Mouse (Mus musculus) forebrain, embryonic 13.5 days (tissue): ENCODE measurements around the gene Egfl6. TPM values are rescaled to one million over a fixed set of nuclear protein-coding genes. Genes with fewer than 3 reads are reported as not detected.

Experiments used
- ATAC-seq: fragments of 200-750 bp; cut with Nextera tagmentation; 2 replicates; pipeline ENCODE4 v1.8.0; 2017
- H3K27ac ChIP-seq: fragments of 300-500 bp; sonication (generic); 2 replicates; pipeline ENCODE4 v1.5.1; 2015; ENCODE audit warnings: inconsistent platforms, mild to moderate bottlenecking, moderate library complexity
- H3K27me3 ChIP-seq: fragments of 300-500 bp; sonication (generic); 2 replicates; pipeline ENCODE4 v1.6.1; 2015; ENCODE audit warnings: mild to moderate bottlenecking, inconsistent platforms
- H3K36me3 ChIP-seq: fragments of 300-500 bp; sonication (generic); 2 replicates; pipeline ENCODE4 v1.6.1; 2015; ENCODE audit warnings: mild to moderate bottlenecking, inconsistent platforms; ENCODE audit not compliant: poor library complexity, severe bottlenecking
- H3K4me1 ChIP-seq: fragments of 300-500 bp; sonication (generic); 2 replicates; pipeline ENCODE4 v1.6.1; 2015; ENCODE audit warnings: inconsistent platforms
- H3K4me2 ChIP-seq: fragments of 300-500 bp; sonication (generic); 2 replicates; pipeline ENCODE4 v1.6.1; 2015; ENCODE audit warnings: inconsistent platforms, mild to moderate bottlenecking, moderate library complexity
- H3K4me3 ChIP-seq: fragments of 300-500 bp; sonication (generic); 2 replicates; pipeline ENCODE4 v1.5.1; 2015; ENCODE audit warnings: mild to moderate bottlenecking, inconsistent platforms
- H3K9ac ChIP-seq: fragments of 300-500 bp; sonication (generic); 2 replicates; pipeline ENCODE4 v1.6.1; 2015; ENCODE audit warnings: mild to moderate bottlenecking, inconsistent platforms
- H3K9me3 ChIP-seq: fragments of 300-500 bp; sonication (generic); replicated peaks from 2 replicates; pipeline ENCODE4 v1.6.1; 2016; ENCODE audit warnings: inconsistent platforms
- WGBS: fragments of 180-500 bp; shearing (Covaris S2); methylation state at CpG from one replicate; pipeline ENCODE4 v1.1.7; 2015; 5-methylcytosine and 5-hydroxymethylcytosine counted together
- polyA plus RNA-seq: library from polyadenylated mRNA; unstranded; fragments of >200 nt; fragmentation: Nextera tagmentation; extraction: Ambion mirVana; gene quantifications from 2 replicates; pipeline ENCODE4 v1.2.1, GENCODE M21; 2015

Gene Egfl6
- polyA plus RNA-seq = 1.0 and 1.4 TPM in 2 replicates

DNA sequence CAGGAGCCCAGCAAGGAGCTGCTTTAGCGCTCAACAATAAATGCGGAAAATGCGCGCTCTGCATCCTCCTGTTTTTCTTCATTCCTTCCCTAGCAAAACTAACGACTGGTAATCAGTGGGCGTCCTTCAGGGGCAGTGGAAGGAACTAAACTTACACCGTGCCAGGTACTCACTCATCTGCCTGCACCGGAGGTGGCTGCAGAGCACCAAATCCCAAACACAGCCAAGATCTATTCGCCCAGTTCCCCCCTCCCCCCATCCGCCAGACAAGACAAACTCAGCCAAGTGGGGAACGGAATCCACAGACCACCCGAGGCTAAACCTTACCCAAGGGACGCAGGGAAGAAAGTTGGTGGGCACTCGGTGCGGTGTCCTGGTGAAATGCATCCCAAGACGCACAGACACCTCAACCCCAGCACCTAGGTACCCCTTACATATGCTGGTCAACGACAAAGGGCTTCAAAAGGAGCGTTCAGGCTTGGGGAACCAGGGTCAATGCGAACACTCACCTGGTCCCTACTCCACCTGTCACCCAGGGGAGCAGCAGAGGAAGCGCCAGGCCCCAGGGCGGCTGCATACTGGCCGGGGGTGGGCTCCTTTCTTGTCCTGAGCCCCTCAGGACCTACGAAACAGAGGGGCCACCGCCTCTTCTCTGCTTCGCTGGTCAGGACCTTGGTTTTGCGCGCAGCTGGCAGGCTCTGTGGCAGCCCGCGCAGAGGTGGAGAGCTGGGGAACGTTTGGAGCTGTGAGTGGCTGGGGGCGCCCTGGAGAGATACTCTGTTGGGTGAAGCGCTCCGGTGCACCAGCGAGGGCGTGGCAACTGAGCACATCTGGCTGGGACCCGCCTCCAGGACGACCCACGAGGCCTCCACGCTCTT is at the start of gene Egfl6:
Gene Egfl6, minus strand, starts transcription at position 774 of the 878 bp plus-strand sequence.
- Histone ChIP-seq H3K36me3 (no peaks in the 10 kb centered on the region), H3K27me3 (peaks cover 35% of the 10 kb centered on the region), H3K9ac (peak within 1 kb of the TSS; percentile 40; the same call in 1 of the 2 replicates), H3K4me3 (peak within 1 kb of the TSS; percentile 38), H3K4me1 (no peaks in the 10 kb centered on the region), H3K27ac (no peak within 1 kb of the TSS), H3K4me2 (peak within 1 kb of the TSS; percentile 71), H3K9me3 (no peaks in the 10 kb centered on the region)
- 18% methylated on average over 37 of the region's 39 CpGs for WGBS
- peak; percentile 75 for ATAC-seq

DNA sequence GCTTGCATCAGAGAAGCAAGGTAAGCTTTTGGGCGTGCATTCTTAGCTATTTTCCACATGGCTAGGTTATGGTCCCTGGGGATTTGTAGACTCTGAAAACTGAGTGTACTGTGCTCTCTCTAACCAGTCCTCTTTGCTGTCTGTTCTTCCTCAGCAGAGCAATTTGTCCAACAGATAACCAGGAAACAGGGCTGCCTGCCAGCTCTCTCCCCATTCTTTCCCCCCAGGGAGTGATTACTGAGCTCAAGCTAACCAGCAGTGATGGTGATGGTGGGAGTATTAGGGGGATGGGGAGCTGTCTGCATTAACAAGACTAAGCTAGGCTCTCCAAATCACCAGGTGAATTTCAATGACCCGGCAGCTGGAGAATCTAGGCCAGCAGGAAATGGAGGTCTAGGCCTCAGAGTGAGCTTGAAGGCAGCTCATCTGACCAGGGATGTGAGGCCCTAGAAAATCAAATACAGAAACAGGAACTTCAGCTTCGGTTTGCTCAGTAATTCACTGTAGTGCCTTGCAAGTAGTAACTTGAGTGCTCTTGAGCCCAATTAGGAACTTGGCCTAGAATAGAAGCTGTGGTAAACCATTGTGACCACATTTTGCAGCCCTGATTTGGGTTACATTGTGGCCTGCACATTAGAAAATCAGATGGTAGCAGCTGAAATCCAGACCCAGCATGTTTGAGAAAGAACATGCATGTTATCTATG is 41.5 kb upstream of the Egfl6 start:
- Histone ChIP-seq H3K36me3 (no peaks in the 10 kb centered on the region), H3K4me3 (no peak overlapping the region), H3K27ac (no peak overlapping the region), H3K4me2 (no peak overlapping the region), H3K27me3 (peaks cover 2% of the 10 kb centered on the region; the same call in 1 of the 2 replicates), H3K4me1 (no peaks in the 10 kb centered on the region), H3K9ac (no peak overlapping the region), H3K9me3 (no peaks in the 10 kb centered on the region)
- ATAC-seq = no peak
- 74% methylated on average over 3 of the region's 3 CpGs for WGBS

DNA sequence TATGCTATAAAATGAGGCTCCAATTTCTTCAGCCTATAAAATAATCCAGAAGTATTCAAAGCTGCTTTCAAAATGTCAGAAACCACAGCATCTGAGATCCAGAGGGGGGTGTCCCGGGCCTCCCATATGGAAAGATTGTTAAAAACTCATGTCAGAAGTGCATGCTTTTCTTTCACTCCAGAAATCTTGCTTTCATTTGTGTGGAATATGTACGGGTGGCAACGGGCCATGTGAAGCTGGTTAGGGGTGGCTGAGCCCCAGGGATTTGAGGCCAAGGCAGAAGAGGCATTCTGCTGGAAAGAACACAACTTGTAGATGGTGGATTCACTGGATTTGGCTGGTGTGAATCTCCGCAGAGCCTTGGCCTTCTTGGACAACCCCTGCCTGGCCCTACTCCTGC is 40.7 kb upstream of the Egfl6 start:
- Histone ChIP-seq H3K4me3 (no peak overlapping the region), H3K36me3 (no peaks in the 10 kb centered on the region), H3K27me3 (peaks cover 6% of the 10 kb centered on the region; the same call in 1 of the 2 replicates), H3K9ac (no peak overlapping the region), H3K4me2 (no peak overlapping the region), H3K4me1 (no peaks in the 10 kb centered on the region), H3K9me3 (no peaks in the 10 kb centered on the region), H3K27ac (no peak overlapping the region)
- 86% methylated on average over 4 of the region's 4 CpGs for WGBS
- ATAC-seq = no peak

DNA sequence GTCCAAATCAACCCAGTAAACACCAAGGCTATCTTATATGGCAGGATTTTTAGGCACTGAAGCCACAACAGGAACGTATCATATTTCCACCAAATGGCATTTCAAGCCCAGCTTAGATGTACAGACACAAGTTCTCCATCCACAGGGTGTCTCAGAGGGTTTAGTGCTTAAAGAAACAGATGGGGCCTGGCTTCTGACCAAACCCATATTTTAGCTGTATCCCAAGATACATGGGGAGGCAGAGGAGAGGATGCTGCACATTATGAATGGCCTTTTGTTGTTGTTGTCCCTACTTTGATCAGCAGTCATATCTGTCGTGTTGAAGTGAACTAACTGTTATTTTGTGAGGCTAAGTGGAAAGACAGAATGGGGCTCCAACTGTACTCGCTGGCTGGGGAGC is 37.7 kb upstream of the Egfl6 start:
- ATAC-seq = no peak
- Histone ChIP-seq H3K4me2 (no peak overlapping the region), H3K9ac (no peak overlapping the region), H3K27ac (no peak overlapping the region), H3K27me3 (peaks cover 7% of the 10 kb centered on the region; the same call in 1 of the 2 replicates), H3K9me3 (no peaks in the 10 kb centered on the region), H3K4me1 (no peaks in the 10 kb centered on the region), H3K36me3 (no peaks in the 10 kb centered on the region), H3K4me3 (no peak overlapping the region)
- 75% methylated on average over 3 of the region's 3 CpGs for WGBS

DNA sequence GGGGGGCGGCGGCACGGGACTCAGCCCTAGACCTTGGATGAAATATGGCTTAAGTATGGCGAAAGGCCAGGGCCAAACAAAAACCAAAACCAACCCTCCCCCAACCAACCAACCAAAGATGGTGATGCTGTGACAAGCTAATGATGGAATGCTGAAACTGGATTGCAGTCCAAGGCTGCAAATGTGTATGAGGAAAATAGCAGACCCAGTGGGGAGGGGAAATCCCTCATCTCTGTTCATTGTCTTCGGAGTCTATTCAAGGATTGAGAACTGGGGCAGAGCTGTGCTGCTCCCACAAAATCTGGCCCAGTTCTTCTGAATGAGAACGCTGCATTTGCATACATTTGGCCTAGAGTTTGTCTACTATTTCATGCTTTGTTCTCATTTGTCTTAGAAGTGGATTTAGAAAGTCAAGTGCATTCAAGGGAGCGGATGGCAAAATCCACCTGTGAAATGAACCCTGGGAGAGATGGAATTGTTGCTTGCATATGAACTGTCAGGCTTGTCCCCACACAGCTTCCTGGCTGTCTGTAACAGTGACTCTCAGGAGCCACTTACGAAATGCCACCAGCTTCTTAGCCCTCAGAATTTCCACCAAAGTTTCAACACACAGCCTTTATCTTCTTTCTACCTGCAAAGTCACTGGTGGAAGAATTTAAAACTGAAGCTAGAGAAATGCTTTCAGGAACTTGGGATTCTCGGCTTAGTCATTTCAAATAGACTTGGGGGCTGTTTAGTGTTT is 36.2 kb upstream of the Egfl6 start:
- 58% methylated on average over 9 of the region's 9 CpGs for WGBS
- no peak overlapping the region for H3K9ac ChIP-seq
- H3K4me2 ChIP-seq = no peak overlapping the region
- H3K27ac ChIP-seq = no peak overlapping the region
- H3K27me3 ChIP-seq = peaks cover 7% of the 10 kb centered on the region; the same call in 1 of the 2 replicates
- ATAC-seq = 0 out of 2 replicates have a peak, but pooled peaks have one; percentile 57
- H3K4me3 ChIP-seq = no peak overlapping the region
- no peaks in the 10 kb centered on the region for H3K9me3 ChIP-seq
- no peaks in the 10 kb centered on the region for H3K36me3 ChIP-seq
- no peaks in the 10 kb centered on the region for H3K4me1 ChIP-seq

DNA sequence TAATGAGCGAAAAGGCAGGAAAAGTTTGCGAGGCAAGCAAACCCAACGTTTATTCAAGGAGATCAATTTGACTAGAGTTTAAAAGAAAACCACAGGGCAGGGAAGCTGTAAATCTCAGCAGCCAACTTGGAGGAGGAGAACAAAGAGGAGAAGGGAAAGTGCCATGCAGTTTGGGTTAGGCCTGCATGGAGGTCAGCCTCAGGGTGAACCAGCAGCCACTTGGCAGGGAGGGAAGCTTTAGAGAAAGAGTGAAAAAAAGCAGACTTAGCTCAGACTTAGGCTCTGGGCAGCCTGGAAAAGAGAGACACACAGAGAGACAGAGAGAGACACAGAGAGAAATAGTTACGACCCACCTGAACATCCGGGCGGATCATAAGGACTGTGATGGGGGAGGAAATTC is 35.4 kb upstream of the Egfl6 start:
- no peak overlapping the region for H3K4me2 ChIP-seq
- H3K9ac ChIP-seq = no peak overlapping the region
- no peaks in the 10 kb centered on the region for H3K4me1 ChIP-seq
- H3K27ac ChIP-seq = no peak overlapping the region
- H3K4me3 ChIP-seq = no peak overlapping the region
- 69% methylated on average over 6 of the region's 6 CpGs for WGBS
- no peaks in the 10 kb centered on the region for H3K9me3 ChIP-seq
- peaks cover 7% of the 10 kb centered on the region; the same call in 1 of the 2 replicates for H3K27me3 ChIP-seq
- H3K36me3 ChIP-seq = no peaks in the 10 kb centered on the region
- 0 out of 2 replicates have a peak, but pooled peaks have one; percentile 19 for ATAC-seq

DNA sequence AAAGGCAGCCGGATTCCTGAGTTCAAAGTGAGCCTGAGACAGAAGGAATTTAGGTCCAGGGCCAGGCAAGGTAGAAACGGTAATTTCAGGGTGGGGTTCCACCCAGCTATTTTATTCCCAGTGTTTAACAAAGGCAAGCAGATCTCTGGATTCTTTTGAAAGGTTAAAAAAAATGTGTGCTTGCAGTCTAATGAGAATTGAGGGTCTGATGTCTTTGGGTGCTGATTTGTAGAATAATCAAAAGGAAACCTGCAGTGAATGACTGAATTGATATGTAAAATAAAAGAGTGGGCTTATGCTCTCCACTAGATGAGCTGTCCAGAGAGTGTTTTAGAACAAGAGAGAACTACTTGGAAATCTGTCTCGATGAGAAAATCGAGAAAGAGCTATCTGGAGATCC is 33.6 kb upstream of the Egfl6 start:
- H3K27me3 ChIP-seq = peaks cover 7% of the 10 kb centered on the region; the same call in 1 of the 2 replicates
- no peak overlapping the region for H3K4me2 ChIP-seq
- no peak overlapping the region for H3K27ac ChIP-seq
- H3K4me3 ChIP-seq = no peak overlapping the region
- H3K9me3 ChIP-seq = no peaks in the 10 kb centered on the region
- no peaks in the 10 kb centered on the region for H3K36me3 ChIP-seq
- H3K9ac ChIP-seq = no peak overlapping the region
- no peak for ATAC-seq
- WGBS = 72% methylated on average over 4 of the region's 4 CpGs
- H3K4me1 ChIP-seq = no peaks in the 10 kb centered on the region

DNA sequence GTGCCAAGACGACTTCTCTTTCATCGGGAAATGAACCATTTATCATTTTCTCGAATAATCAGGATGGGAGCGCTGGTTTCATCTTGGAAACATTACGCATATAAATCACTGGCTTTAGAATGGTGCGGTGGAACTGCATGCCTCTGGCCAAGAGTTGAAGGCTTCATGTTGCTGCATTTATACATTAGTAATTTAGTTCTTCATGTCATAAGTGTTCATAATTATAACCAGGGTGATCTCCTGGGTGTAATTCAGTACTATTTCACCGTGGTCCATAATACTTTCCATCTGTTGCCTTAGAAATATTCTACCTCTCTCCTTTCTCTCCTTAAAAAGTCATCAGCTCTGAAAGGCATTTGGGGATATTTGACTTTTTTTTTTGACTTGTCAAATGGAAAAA is 29.7 kb upstream of the Egfl6 start:
- no peaks in the 10 kb centered on the region for H3K36me3 ChIP-seq
- ATAC-seq = no peak
- H3K9ac ChIP-seq = no peak overlapping the region
- 0 out of 2 replicates have a peak, but pooled peaks cover 4% of the 10 kb centered on the region for H3K27me3 ChIP-seq
- no peaks in the 10 kb centered on the region for H3K9me3 ChIP-seq
- no peak overlapping the region for H3K4me3 ChIP-seq
- H3K27ac ChIP-seq = no peak overlapping the region
- H3K4me1 ChIP-seq = no peaks in the 10 kb centered on the region
- H3K4me2 ChIP-seq = no peak overlapping the region
- WGBS = 86% methylated on average over 7 of the region's 7 CpGs

DNA sequence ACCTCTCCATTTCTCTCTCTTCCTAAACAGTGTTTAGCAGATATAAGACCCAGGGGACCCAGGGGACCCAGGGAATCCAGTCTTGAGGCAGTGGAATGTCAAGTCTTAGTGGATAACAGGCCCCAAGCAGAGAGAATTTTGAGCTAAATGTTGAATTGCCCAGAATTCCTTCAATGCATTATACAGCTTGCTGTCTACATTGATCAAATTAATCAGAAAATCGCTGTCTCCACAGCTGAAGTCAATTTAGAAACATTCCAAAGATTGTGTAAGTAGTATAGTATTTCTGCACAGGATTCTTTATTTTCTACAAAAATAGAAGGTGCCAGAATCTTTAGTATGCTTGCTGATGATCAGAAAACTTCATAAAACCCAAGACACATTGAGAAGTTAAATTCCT is 9.4 kb downstream of the Egfl6 start:
- no peaks in the 10 kb centered on the region for H3K4me1 ChIP-seq
- H3K4me2 ChIP-seq = no peak overlapping the region
- no peak overlapping the region for H3K9ac ChIP-seq
- WGBS = 83% methylated on average over 1 of the region's 1 CpGs
- no peaks in the 10 kb centered on the region for H3K9me3 ChIP-seq
- no peaks in the 10 kb centered on the region for H3K36me3 ChIP-seq
- no peaks in the 10 kb centered on the region for H3K27me3 ChIP-seq
- no peak for ATAC-seq
- H3K27ac ChIP-seq = no peak overlapping the region
- H3K4me3 ChIP-seq = no peak overlapping the region

DNA sequence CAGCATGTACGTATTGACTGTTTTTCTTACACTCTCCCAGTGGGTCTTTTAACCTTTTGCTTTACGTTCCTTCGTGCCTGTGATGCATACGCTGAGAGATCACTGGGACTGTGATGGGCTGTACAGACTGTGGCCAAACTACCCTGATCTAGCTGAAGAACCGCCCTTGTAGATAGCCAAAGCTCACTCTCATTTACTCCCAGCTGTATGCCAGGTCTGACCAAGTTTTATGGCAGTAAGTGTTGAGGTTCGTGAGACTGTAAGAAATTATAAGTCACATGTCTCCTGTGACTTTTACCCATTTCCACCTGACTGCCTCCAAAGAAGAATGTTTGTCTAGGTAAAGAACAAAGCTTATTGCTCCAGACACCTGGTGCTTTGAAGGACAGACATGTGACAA is 19.5 kb downstream of the Egfl6 start:
- 90% methylated on average over 6 of the region's 6 CpGs for WGBS

DNA sequence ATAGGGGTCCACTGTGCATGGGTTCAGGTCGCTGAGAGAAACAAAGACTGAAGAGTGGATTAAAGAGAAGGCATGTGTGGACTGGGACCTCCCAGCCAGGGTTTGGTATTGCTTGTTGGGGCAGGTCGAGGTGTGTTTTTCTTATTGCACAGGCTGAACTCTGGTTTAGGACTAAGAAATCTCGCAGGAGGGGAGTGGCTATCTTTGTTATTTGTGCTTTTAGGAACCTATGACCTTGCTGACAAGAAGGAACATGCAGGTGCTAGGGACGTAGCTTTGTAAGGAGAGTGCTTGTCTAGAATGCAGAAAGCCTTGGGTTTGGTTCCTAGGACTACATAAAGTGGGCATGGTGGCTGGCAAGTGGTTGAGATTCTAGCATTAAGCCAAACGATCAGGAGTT is 20.1 kb downstream of the Egfl6 start:
- H3K36me3 ChIP-seq = no peaks in the 10 kb centered on the region
- no peak overlapping the region for H3K4me3 ChIP-seq
- no peak overlapping the region for H3K4me2 ChIP-seq
- H3K9me3 ChIP-seq = no peaks in the 10 kb centered on the region
- H3K27me3 ChIP-seq = no peaks in the 10 kb centered on the region
- ATAC-seq = no peak
- H3K27ac ChIP-seq = no peak overlapping the region
- no peaks in the 10 kb centered on the region for H3K4me1 ChIP-seq
- WGBS = 76% methylated on average over 5 of the region's 5 CpGs
- no peak overlapping the region for H3K9ac ChIP-seq

More for the DNA sequence above, 19.5 kb downstream of the Egfl6 start:
- Histone ChIP-seq H3K27ac (no peak overlapping the region), H3K4me1 (no peaks in the 10 kb centered on the region), H3K4me2 (no peak overlapping the region), H3K4me3 (no peak overlapping the region), H3K9ac (no peak overlapping the region), H3K9me3 (no peaks in the 10 kb centered on the region), H3K27me3 (no peaks in the 10 kb centered on the region), H3K36me3 (no peaks in the 10 kb centered on the region)
- no peak for ATAC-seq

DNA sequence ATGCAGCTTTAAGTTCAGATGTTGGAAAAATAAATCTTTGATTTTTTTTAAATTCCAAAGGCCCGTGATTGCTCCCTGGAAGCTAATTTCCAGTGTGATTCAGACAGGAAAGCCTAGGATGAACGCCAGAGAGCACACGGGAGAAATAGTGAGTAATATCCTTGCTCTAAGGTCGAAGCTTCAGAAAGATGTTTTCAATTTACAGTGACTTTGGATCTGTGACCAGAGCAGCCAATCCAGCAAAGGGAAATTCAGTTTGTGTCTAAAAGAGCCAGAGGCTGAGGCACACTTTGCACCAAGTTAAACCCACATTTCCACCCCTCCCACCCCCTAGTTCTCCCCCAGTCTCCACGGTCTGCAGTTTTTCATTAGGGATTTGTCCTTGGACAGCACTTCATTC is 20.6 kb downstream of the Egfl6 start:
- Histone ChIP-seq H3K4me3 (no peak overlapping the region), H3K36me3 (no peaks in the 10 kb centered on the region), H3K9me3 (no peaks in the 10 kb centered on the region), H3K9ac (no peak overlapping the region), H3K4me1 (no peaks in the 10 kb centered on the region), H3K27ac (no peak overlapping the region), H3K27me3 (no peaks in the 10 kb centered on the region), H3K4me2 (no peak overlapping the region)
- 79% methylated on average over 5 of the region's 5 CpGs for WGBS
- no peak for ATAC-seq
